Mouse (Mus musculus): ENCODE results near the gene Gtf3c2.
"Not testable (repeated sequence)": the region's sequence is repeated elsewhere in the genome, so short reads cannot be mapped to it uniquely, and the experiment has no call there.

Gene Gtf3c2

DNA sequence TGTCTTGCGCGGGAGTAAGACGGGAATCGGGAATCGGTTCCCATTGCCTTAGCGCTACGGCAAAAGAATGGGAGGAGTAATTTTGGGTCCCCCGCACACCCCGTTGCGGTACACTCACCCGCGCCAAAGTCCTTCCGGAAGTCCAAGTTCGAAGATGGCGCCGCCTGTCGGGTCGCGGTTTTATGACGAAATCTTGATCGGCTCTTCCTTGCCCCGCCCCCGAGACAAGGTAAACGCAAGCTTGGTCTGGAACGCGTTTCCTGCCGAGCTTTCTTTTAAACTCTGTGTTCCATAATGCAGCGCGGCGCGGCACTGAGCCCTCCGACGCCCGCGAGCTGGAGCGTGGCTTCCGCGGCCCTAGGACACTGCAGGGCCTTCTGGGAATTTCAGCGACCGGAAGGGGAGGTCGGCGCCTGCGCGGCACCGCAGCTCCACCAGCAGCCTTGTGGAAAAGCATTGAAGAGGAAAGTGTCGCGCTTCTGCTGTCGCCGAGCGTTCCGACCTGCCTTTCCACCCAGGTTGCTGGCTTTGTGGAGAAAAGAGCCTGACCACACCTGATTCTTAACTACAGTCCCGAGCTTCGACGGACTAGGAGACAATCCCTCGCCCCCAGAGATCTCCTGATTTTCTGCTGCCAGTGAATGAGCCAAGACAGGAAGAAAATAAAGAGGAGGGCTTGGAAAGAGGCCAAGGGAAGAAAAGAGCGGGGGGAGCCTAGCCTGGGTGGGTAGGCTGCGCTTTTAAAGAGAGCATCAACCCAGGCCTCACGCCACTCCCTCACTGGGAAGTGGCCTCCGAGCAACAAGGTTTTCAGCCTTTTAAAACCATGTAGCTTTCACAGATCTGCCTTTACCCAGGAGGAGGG is at the start of gene Gtf3c2, which contains the start of gene Gm29609:
Gene Gtf3c2, minus strand, starts transcription at position 379 of the 865 bp plus-strand sequence.
Gene Gm29609, minus strand, starts transcription at position 146 of the 865 bp plus-strand sequence.
- peak; percentile 93 to 94 for DNase-seq (ENCODE audit: low spot score in 2 of 2)

DNA sequence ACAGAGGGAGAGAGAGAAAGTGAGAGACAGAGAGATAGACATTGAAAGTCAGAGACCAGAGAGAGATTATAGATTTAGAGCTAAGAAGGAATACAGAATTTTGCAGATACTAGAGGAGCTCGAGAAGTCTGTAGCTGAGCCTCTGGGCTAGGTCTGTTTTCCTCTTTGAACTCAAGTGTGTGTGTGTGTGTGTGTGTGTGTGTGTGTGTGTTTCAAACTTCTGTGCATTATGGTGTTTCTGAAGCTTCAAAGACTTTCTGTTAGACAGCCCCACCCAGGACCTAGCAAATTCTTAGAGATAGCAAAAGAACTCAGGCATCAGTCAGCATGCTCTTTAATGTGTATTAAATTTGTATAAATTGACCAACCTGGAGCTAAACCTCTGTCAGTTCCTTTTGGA is 46.7 kb upstream of the Gtf3c2 start:
- no peak for DNase-seq (ENCODE audit: low spot score in 2 of 2)

DNA sequence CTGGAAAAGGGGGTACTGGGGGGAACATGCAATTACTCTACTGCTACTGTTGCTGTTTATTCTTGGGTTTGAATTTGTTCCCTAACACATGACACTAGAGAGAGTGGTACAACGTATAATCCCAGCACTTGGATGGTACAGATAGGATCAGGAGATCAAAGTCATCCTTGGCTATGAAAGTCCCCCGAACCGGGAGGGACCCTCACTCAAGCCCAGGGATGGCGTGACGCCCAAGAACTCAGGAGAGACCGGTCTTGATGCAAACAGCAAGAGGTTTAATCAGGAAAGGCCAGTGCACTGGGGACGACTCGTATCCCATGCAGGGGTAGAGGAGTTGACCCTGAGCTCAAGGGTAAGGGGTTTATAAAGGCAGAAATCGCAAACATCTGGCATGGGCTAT is 42.8 kb upstream of the Gtf3c2 start:
- no peak for DNase-seq (ENCODE audit: low spot score in 2 of 2)

DNA sequence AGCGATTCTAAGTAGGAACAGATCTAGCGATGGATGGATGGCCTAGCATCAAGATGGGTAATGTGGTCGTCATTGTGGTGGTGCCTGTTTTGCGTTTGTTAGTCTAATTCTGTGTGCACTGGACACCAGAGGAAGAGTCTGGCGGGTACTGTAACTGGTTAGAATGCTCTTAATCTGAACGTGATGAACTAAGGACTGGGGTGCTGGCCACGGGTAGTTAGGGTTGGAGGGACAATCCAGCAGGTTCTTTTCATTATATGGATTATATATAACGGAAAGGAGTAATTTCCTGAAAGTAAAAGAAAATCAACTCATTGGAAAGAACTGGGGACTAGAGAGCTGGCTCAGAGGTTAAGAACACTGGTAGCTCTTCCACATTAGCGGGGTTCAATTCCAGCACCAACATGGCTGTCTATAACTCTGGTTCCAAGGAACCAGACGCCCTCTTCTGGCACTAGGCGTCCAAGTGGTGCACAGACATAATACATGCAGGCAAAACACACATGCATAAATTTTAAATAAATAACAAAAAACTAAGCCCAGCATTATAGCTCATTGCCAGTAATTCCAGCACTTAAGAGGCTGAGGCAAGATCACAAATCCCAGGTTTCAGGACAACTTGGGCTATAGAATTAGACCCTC is 41.5 kb upstream of the Gtf3c2 start:
- no peak for DNase-seq (ENCODE audit: low spot score in 2 of 2)

DNA sequence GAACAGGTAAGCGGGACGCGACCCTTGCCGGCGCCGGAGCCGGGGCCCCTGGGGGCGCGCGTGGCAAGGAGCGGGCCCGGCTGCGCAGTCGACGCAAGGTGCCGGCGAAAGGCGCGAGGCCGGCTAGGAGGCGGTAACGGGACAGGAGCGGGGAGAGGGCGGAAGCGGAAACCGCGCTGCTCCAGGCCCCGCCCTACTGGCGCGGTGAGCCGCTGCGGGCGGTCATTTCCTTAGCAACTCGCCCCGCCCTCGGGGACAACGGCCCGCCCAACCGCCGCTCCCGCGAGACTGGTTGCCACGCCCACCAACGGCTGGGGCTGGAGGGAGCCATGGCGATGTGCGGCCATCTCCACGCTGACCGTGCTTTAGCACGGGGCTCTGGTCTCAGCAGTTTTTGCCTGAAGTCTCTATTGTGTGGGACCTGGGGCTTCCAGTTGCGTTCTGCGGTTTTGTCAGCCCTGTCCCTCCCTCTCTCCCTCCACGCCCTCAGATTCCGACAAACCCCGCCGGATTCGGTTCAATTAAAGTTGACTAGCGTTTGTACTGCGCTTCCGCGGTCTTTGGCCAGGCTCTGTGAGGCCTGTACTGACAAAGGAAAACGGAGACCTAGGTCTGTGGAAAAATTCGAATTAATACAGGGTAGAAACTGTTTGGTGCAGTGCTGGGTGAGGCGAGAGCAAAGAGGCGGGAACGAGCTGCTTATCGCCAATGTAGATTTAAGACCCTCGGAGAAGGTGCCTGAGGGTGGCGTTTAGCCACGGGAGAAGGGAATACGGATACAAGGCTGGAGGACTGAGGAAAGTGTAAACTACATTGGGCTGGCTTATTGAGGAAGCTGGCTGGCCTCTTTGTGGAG is 40.7 kb upstream of the Gtf3c2 start, which contains the start of gene Ppm1g:
Gene Ppm1g, minus strand, starts transcription at position 240 of the 856 bp plus-strand sequence.
- DNase-seq (ENCODE audit: low spot score in 2 of 2): peak; percentile 97 to 99

DNA sequence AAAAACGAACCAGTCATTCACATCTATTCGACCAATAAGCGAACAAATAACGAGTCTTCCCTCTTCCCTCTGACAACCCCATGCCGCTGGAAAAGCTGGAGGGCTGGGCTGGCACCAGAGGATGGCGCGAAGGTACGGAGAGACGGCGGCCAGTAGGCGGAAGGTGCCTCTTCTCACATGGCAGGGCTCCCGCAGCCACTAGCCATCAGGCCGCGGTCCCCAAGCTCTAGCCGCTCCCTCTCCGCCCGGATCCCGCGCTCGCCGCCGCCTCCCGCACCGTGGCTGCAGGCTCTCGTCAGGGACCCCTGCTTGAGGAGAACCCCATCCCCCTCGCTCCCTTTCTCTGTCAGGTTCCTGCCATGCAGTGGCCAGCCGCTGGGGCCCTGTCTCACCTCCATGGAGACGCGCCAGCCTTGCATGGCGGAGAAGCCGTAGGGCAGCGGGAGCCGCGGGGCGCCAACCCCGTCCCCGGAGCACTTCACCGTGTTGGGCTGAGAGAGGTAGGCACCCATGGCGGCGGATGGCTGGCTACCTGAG is 40.0 kb upstream of the Gtf3c2 start:
- peak in 1 of 2 experiments; percentile 49 for DNase-seq (ENCODE audit: low spot score in 2 of 2)

DNA sequence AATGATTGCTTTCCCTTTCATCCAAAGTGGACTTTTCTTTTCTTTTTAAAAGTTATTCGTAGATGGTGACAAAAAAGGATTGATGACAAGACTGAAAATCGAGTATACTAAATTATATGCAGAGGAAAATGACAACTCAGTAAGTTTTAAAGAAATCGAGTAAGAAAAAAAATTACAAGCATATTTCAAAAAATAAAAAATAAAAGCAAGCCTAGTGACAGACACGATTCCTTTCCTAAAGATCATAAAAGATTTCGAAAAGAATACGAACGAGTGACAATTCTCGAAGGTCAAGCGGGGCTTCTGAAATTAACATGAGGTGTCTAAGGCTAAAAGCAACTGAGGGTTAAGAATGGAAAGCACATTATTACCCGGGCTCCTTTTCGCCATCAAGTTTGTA is 39.5 kb upstream of the Gtf3c2 start:
- DNase-seq (ENCODE audit: low spot score in 2 of 2): no peak

DNA sequence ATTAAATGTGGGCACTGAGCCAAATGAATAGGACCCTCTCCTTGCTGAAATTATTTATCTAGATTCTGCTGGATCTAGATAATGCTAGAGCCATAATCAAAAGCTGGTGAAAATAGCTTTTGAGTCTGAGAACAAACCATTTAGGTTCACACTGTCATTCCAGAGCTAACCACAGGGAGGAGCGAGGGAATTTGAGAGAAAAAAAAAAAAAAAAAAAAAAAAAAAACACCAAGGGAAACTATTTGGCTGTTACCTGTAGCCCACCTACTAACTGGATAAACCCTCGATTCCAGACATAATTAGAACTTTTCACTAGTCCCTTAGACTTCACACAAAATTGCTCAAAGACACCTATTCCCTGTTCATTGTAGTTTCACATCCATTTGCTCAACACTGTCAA is 39.1 kb upstream of the Gtf3c2 start:
- no peak for DNase-seq (ENCODE audit: low spot score in 2 of 2)

DNA sequence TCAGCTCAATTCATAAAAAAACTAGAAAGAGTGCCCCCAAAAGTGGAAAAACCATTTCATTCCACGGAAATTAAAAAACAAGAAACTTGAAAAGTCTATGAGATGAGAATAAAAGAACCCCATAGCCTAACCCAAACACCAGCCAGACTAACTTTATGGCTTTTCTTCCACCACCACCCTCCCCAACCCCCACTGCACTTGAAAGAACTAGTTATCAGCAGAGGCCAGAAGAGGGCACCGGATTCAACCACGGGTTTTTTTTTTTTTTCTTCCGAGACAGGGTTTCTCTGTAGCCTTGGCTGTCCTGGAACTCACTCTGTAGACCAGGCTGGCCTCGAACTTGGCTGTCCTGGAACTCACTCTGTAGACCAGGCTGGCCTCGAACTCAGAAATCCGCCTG is 38.4 kb upstream of the Gtf3c2 start:
- no peak for DNase-seq (ENCODE audit: low spot score in 2 of 2)

DNA sequence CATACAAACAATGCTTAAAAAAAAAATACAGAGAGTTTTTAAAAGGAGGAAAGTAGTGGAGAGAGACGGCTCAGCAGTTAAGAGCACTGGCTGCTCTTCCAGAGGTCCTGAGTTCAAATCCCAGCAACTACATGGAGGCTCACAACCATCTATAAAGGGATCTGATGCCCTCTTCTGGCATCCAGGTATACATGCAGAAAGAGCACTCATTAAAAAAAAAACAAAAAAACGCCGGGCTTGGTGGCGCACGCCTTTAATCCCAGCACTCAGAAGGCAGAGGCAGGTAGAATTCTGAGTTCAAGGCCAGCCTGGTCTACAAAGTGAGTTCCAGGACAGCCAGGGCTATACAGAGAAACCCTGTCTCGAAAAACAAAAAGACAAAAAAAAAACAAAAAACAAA is 36.6 kb upstream of the Gtf3c2 start:
- not testable (repeated sequence) for DNase-seq (ENCODE audit: low spot score in 2 of 2)

DNA sequence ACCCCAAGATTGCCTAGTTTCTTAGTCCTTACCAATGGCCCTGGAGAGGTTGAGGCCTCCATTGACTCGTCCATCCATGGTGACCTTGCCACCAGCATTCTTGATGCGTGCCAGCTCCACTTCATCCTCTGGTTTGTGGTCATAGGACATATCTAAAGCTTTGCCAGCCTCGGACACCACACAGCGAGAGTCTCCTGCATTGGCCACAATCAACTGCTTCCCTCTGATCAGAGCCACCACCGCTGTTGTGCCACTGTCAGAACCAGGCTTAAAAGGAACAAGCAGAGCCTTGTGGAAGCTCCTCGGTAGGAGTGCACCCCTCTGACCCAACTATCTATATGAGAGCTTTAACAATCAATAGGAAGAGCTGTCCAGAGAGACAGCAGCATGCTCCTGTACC is 24.5 kb upstream of the Gtf3c2 start:
- no peak for DNase-seq (ENCODE audit: low spot score in 2 of 2)

DNA sequence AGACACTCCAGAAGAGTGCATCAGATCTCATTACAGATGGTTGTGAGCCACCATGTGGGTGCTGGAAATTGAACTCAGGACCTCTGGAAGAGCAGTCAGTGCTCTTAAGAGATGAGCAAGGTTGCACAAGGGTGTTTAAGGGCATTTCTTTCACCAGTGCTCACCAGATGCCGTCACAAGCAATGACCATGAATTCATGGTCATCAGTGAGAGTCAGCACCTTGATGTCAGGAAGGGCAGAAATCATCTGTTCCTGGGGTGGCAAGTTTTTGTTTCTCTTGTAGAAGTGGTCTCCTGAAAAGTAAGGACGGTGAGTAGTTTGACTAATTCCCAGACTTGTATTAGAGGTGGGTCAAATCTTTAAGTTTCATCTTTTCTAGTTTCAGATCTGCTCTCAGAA is 23.9 kb upstream of the Gtf3c2 start:
- no peak for DNase-seq (ENCODE audit: low spot score in 2 of 2)

DNA sequence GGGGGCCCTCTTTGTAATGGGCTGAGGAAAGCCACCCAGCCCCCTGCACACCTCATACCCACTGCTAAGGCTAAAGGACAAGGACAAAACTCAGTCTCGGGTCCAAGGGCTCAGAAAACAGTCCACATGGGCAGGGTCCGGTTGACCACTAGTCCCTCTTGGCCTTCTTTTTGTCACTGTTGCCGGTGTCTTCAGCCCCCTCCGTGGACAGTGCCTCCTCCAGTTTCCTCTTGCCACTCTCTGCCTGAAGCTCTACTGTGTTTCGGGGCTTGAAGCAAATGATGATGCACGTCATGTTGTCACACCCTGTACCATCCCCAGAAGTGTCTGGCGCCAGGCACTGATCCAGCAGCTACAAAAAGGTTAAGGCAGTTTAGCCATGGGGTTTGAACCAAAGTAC is 23.0 kb upstream of the Gtf3c2 start:
- no peak for DNase-seq (ENCODE audit: low spot score in 2 of 2)

DNA sequence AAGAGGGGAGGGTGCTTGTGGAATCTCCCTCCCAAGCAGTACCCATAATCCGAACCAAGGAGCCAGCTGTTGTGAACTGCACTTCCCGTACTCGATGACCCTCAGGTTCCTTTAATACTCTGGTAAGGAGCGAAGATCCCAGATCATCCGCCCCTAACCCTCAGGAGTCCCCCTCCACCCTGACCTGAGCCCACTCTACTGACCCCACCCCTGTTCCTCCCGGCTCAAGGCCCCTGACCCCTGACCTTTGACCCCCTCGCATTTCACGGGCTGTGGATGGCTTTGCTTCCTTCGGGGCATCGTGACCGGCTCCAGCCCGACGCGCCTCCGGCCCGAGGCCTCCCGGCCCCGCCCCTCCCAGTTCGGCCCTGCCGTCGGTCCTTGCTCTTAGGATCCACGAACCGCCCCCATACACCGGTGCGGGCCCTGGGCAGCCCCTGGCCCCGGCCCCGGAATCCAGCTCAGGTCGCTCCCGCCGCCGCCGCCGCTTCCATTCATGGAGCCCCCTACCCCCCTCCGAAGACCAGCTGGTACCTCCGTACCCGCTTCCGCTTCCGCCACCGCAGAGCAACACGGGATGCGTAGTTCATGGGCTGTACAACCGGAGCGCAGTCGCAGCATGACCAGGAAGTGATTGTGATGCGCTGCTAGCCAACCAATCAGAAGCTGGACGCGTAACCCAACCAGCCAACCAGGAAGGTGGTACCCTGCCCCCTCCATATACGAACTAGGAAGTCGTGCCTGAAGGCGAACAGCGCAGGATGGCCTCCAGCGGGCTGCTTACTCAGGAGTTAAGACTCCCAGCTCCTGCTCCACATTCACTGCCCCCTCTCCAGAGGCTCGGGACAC is 22.0 kb upstream of the Gtf3c2 start, which contains the start of gene Zfp513:
Gene Zfp513, minus strand, starts transcription at position 562 of the 849 bp plus-strand sequence.
- peak; percentile 94 to 95 for DNase-seq (ENCODE audit: low spot score in 2 of 2)

DNA sequence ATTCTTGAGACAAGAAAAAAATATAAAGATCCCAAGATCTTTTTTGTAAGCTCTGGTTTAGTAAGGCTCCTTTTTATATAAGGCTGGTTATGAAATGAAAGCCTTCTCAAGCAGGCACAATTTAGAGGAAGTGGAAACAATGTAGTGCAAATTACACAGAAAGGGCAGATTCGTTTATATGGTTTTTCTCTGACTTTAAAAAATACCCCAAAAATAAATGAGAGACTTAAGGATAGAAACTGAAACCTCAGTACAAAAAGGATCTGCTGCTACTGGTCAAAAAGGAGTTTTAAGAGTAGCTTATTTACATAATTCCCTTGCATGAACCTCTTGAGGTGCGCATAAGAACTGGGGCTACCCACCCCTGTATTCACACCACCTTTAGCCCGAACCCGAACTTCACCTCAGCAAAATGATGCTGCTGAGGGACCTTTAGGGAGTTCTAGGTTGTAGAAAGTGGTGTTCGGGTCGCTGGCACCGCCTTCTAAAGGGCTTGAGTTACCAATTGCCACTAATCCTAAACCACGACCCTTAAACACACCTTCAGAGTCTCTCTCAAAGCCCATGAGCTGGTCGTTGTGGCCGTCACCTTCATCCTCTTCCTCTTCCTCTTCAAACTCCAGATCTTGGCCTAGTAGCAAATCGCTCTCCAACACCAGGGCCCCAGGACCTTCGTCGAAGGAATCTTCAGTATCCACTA is 21.2 kb upstream of the Gtf3c2 start:
- DNase-seq (ENCODE audit: low spot score in 2 of 2): no peak

DNA sequence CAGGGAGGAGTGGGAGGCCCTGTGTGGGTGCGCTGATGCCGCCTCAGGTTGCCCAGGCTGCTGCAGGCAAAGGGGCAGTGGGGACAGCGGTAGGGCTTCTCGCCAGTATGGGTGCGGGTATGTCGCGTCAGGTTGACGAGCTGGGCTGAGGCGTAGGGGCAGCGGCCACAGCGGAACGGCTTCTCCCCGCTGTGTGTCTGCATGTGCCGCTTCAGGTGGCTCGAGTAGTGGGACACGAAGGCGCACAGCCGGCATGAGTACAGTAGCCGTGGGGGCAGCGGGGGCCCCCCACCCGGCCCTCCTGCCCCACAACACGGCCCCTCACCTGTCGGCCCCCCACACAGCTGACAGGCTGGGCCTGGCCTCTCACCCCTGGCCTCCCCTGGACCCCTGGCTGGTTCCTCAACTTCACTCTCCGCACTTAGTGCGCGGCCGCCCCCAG is 20.4 kb upstream of the Gtf3c2 start:
- no peak for DNase-seq (ENCODE audit: low spot score in 2 of 2)

DNA sequence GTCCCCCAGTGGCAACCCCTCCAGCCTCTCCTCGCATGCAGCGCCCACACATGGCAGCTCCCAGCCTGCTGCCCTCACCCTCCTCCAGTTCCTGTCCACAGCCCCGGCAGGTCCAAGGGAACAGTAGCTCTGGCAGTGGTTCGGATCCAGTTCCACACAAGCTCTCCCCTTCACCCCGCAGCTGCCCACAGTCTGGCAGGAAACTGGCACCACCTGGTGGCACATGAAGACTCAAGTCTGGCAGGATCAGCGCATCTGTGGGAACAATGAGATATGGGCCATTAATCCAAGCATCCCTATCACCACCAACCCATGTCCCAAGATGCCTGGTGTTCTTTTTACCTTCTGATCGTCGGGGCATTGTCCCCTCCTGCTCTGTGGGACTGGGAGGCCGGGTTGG is 19.9 kb upstream of the Gtf3c2 start:
- DNase-seq (ENCODE audit: low spot score in 2 of 2): no peak

DNA sequence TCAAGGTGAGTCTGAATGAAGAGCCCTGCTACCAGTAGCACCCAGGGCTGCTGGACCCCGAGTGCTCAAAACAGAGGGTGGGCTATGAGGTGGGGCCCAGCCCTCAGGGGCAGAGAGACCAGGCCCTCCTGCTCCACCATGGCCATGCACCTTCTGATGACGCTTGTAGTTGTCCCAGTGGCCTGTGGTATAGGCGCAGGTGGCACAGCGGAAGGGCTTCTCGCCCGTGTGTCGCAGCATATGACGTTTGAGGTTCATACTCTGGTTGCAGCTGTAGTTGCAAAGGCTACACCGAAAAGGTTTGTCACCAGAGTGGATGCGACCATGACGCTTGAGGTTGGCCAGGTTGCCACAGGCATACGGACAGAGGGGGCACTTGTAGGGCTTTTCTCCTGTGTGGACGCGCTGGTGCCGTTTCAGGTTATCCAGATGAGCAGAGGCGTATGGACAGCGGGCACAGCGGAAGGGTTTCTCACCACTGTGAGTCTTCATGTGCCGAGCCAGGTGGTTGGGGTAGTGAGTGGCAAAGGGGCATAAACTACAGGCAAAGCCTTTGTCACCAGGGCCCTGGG is 19.5 kb upstream of the Gtf3c2 start:
- no peak for DNase-seq (ENCODE audit: low spot score in 2 of 2)

DNA sequence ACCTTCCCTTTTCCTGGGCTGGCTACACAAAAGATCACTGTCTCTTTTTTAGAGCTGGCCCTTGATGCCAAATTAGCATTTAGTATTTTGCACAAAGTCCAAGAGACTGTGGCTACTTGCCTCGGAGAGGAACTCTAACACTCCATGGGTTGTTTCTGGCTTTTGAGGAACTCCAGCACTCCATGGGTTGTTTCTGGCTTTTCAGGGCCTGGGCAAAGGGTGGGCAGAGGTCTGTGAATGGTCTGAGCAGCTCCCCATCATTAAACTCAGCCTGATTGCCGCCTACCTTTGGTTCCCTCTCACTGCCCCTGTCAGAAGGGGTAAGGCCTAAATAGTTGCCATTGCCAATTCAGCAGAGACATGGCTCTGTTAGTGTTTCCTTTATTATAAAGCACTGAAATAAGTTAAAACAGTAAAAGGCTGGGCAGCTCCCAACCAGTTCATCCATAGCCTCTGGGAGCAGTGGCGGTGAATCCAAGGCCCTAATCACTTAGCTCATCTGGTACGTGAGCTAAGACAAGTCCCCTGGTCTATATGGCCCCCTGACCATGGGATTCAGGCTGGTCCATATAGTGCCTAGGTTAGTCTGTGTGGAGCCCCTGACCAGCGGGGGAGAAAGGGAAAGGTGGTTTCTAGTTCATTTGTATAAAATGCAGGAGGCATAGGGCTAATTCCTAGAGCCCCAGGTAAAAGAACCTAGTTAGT is 18.8 kb upstream of the Gtf3c2 start:
- no peak for DNase-seq (ENCODE audit: low spot score in 2 of 2)

Data from urinary bladder, postnatal 4 days (tissue).